Mouse (Mus musculus): ENCODE data around the gene Il12b.
A peak's percentile ranks its signal among the peaks of the same experiment; 100 is the strongest.

Il12b gene

GRCm38 (mm10) chr11:44399763-44400162, at the start of gene Il12b:
Gene Il12b, plus strand, starts transcription at chr11:44400063.
- no peak for DNase-seq (ENCODE audit: low spot score)

DNA sequence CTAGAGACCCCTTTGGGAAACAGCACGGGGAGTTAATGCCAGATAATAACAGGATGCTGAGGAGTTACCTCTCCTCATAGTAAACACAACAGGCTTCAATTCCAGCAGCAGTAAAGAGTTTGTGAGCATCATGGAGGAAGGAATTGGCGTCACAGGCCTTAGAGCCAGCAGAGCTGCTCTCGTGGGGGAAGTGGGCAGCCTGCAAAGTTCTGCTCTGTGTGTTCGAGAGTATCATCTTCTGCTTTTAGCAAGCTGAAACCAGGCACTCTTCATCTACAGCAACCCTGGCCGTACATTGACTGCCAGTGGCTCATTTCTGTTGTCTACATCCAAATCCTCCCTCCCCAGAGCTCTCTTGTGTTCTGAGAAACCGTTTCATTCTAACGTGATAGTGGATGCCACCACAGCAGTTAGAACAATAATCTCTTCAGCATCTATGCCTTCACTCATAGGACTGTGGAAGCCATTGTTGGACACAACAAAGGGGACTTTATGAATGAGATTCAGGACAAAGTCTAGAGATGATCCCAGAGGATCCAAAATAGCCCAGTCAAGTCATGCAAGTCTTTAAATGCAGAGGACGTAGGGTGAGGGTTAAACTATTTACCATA, 44.9 kb upstream of the Il12b start:
- no peak for DNase-seq (ENCODE audit: low spot score)

GRCm38 (mm10) chr11:44356171-44356570, 43.7 kb upstream of the Il12b start:
- DNase-seq (ENCODE audit: low spot score): no peak

- DNase-seq (ENCODE audit: low spot score): no peak
These were observed 35.3 kb upstream of the Il12b start for GRCm38 (mm10) chr11:44364536-44364935.

- DNase-seq (ENCODE audit: low spot score): no peak
These were observed 32.2 kb upstream of the Il12b start for GRCm38 (mm10) chr11:44367711-44368110.

- DNase-seq (ENCODE audit: low spot score): no peak
These were observed 27.0 kb upstream of the Il12b start for GRCm38 (mm10) chr11:44372856-44373255.

GRCm38 (mm10) chr11:44377879-44378278, 22.0 kb upstream of the Il12b start:
- no peak for DNase-seq (ENCODE audit: low spot score)

GRCm38 (mm10) chr11:44380432-44381051, 19.3 kb upstream of the Il12b start:
- no peak for DNase-seq (ENCODE audit: low spot score)

DNA sequence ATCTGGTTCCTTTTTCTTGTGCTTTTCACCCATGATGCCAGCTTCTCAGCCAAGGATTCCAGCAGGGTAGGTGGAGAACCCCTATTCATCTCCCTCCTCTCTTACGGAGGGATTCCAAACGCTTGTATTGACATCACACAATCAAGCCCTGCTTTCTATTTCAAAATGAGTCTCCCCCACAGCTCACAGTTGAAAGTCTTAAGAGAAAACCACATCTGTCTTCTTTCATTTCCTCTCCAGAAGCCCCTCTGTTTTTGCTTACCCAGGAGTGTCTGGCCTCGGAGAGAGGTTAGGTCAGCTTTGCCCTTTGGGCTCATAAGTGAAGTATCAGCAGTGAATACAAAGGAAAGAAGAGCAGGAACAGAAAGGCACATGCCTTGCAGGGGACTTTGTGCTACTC, 17.7 kb upstream of the Il12b start:
- no peak for DNase-seq (ENCODE audit: low spot score)

- DNase-seq (ENCODE audit: low spot score): no peak
These were observed 12.8 kb upstream of the Il12b start for GRCm38 (mm10) chr11:44387031-44387430.

DNA sequence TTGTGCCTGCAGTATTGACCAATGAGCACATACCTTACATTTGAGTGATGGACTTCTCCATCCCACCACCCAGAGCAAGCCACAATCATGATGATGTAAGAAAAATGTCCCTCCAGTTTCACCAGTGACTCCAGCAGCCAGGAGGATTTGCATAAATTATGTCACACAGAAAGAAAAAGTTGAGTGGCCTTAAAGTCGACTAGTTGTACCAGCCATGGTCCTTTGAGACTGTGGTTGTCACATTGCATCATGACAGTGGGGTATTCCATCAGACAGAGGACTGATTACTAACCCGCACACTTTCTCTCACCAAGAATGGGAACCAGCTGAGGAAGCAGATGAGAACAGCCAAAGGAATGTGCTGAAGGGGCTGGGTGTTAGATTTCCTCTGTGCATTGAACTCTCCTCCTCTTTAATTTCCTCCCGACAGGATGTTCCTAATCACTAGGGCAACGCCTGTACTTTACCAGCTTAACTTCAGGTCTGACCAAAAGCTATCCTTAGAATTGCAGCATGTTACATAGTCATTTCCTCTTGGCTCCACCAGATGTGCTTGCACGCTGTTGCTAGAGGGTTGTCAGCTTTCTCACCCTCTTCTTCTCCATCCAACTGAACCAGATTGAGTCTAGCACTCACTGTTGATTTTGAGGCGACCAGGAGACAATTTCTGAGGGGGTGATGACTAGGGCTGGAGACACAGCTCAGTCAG, 9.7 kb upstream of the Il12b start:
- DNase-seq (ENCODE audit: low spot score): no peak

DNA sequence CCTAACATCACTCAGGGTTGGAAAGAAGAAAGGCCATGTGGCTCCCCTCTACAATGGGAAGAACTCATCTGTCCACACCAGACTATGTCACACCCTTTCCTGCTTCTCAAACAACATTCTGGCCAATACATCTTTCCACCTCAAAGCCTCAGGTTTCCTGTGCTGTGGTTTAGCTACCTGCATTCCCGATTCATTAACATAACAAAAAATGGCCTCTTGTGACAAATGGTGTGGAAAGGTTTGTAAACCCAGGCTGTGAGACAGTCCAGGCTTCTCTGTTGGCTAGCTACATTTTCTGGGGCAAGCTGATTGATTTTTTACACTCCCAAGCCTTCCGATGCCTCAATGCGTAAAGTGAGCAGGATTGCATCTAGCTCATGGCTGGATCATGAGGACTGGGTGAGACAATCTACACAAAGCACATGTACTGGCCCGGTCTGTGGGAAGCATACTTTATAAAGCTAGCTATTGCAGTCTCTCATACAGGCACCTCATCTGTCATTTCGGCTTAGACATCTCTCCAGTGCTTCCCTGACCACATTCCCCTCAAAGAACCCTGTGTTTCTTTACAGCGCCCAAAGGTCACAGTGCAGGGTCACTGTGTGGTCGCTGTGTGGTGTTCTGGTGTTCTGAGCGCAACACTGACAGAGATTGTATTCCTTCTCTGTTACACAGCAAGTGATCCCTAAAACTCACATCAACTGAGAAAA, 6.6 kb upstream of the Il12b start:
- DNase-seq (ENCODE audit: low spot score): no peak

- no peak for DNase-seq (ENCODE audit: low spot score)
These were observed 4.5 kb upstream of the Il12b start for GRCm38 (mm10) chr11:44395401-44395800.

DNA sequence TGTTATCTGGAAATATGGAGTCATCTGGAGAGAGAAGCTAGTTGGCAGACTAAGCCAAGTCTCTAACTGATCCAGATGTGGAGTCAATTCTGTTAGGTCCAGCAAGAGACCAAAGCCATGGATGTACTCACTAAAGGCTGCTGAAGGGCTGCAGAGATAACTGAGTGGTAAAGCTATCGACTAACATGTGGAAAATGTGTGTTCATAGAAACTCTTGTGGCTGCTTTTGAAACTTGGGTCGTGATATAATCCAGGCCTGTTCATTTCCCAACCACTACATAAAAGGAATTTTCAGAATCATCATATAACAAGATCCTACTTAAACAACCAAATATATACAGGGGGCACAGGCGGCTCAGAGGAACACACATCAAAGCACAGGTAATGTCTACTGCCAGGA, 2.3 kb upstream of the Il12b start:
- DNase-seq (ENCODE audit: low spot score): no peak

- DNase-seq (ENCODE audit: low spot score): no peak
These were observed 1.5 kb upstream of the Il12b start for GRCm38 (mm10) chr11:44398356-44398755.

DNA sequence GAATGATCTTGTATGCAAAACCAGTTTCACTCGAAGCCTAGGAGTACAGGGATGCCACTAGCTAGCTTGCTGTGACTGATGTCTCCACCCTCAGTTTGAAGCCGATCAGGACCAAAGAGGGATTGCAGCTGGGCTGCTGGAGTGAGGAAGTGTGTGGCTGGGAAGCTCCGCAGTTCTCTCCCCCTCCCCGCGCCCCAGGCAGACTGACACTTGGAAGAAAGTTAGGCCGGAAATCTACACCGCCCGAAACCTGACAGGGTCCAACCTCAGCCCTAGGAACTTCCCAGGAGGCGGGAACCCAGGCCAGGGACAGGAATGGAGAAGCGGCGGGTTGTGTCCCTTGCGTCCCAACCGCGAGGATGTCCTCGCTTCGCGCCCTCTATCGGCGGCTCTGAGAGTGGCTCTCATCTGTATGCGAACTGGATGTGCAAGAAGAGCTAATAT, 1.1 kb upstream of the Il12b start:
- peak; percentile 30 for DNase-seq (ENCODE audit: low spot score)

DNA sequence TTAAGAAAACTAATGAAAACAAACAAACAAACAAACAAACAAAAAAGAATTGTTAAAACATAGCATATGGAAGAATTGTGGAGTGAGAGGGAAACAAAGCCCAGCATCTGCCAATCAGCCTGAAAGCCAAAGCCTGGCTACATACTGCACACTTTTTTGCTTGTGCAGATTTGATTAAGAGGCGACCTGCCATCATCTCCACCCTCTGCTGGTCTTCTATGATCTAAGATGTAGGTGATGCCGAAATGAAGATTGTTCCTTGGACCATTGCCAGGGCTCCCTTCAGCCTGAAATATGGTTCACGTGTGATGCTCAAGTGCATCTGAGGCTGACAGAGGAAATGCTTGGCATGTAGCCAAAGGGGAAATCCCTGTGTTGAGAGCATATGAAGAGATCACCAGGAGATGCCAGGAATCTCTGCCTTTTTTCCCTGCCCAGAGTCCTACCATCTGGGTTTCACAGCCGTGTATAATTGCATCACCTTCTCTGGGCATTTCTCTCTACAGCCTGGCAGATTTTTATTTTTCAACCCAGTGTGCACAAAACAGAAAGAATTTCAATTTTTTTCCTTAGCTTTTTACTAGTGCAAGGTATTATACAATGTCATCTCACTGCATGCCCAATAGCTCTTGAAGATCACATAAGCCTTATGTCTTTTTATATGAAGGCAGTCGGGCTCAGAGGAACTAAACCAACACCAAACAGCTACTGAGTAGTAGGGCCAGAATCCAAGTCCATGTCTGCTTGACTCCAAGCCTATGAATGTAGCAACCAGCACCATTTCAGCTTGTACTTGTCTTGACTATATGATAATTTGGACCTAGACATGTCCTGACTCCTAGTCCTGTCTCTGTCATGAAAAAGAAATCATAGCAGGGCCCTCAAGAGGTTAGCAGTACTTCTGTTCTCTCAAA, 2.0 kb downstream of the Il12b start:
- DNase-seq (ENCODE audit: low spot score): no peak

- DNase-seq (ENCODE audit: low spot score): no peak
These were observed 5.2 kb downstream of the Il12b start for GRCm38 (mm10) chr11:44405113-44405512.

- no peak for DNase-seq (ENCODE audit: low spot score)
These were observed 6.1 kb downstream of the Il12b start for GRCm38 (mm10) chr11:44405961-44406360.

DNA sequence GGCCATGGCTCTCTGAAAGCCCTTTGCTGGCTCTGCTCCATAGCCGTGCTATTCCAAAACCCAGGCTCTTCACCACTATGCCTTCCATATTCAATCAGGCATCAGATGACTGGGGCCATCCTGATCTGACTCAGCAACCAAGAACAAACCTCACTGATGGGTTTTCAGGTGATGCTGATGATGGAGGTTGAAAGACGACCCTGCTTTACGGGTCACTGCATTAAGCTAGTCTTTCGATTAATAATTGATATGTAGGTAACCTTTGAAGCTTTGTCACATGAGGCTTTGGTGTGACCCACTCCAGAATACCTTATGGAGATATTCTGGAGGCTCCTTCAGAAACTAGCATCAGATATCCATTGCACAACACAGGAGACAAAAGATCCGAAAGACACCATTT, 6.6 kb downstream of the Il12b start:
- DNase-seq (ENCODE audit: low spot score): no peak

- no peak for DNase-seq (ENCODE audit: low spot score)
These were observed 8.8 kb downstream of the Il12b start for GRCm38 (mm10) chr11:44408626-44409025.

GRCm38 (mm10) chr11:44410413-44410812, 10.6 kb downstream of the Il12b start:
- no peak for DNase-seq (ENCODE audit: low spot score)

Data from c-Kit-positive CD71-positive TER-119-positive erythroid progenitor cells, embryonic 14.5 days (primary cell).